Mouse (Mus musculus): Measurements from ENCODE around the gene Drg1. TPM values are rescaled to one million over a fixed set of nuclear protein-coding genes. Genes with fewer than 3 reads are reported as not detected.

Gene Drg1
- 321 and 329 TPM in 2 replicates for polyA plus RNA-seq (2014; fragmentation: Nextera tagmentation; extraction: Ambion mirVana)

- Histone ChIP-seq H3K36me3 (ENCODE audit: control insufficient read depth, insufficient read depth, low read length) (no peaks in the 10 kb centered on the region), H3K4me3 (ENCODE audit: low read depth, low read length) (peak within 1 kb of the TSS; percentile 76), H3K27ac (ENCODE audit: low read depth, low read length) (peak within 1 kb of the TSS; percentile 91), H3K9ac (ENCODE audit: low read depth, low read length) (peak within 1 kb of the TSS; percentile 96), H3K4me2 (replicated peaks; ENCODE audit: low read depth, low read length) (peak within 1 kb of the TSS; percentile 70), H3K4me1 (replicated peaks; ENCODE audit: control insufficient read depth, insufficient read depth, low read length) (0 out of 2 replicates have a peak, but pooled peaks cover 2% of the 10 kb centered on the region), H3K27me3 (ENCODE audit: control insufficient read depth, insufficient read depth, low read length) (no peaks in the 10 kb centered on the region), H3K9me3 (ENCODE audit: control insufficient read depth, low read length) (no peaks in the 10 kb centered on the region)
- peak; percentile 97 for DNase-seq (ENCODE audit: low spot score)
- ATAC-seq (ENCODE audit: low FRiP score) = peak; percentile 99
- WGBS = under 1% methylated on average over 62 of the region's 72 CpGs
These were observed at the start of gene Drg1 for GRCm38 (mm10) chr11:3266079-3266685. Gene Drg1, minus strand, starts transcription at chr11:3266415.

- no peaks in the 10 kb centered on the region for H3K9me3 ChIP-seq (ENCODE audit: control insufficient read depth, low read length)
- peaks cover 16% of the 10 kb centered on the region for H3K36me3 ChIP-seq (ENCODE audit: control insufficient read depth, insufficient read depth, low read length)
- H3K27me3 ChIP-seq (ENCODE audit: control insufficient read depth, insufficient read depth, low read length) = no peaks in the 10 kb centered on the region
- peak; percentile 65 for DNase-seq (ENCODE audit: low spot score)
- H3K9ac ChIP-seq (ENCODE audit: low read depth, low read length) = no peak overlapping the region
- WGBS = 27% methylated on average over 2 of the region's 2 CpGs
- no peak overlapping the region for H3K27ac ChIP-seq (ENCODE audit: low read depth, low read length)
- no peak overlapping the region for H3K4me3 ChIP-seq (ENCODE audit: low read depth, low read length)
- ATAC-seq (ENCODE audit: low FRiP score) = peak; percentile 71
- no peak overlapping the region for H3K4me2 ChIP-seq (replicated peaks; ENCODE audit: low read depth, low read length)
- H3K4me1 ChIP-seq (replicated peaks; ENCODE audit: control insufficient read depth, insufficient read depth, low read length) = no peaks in the 10 kb centered on the region
These were observed 47.9 kb upstream of the Drg1 start for GRCm38 (mm10) chr11:3314148-3314547.

- Histone ChIP-seq H3K4me3 (ENCODE audit: low read depth, low read length) (no peak overlapping the region), H3K9me3 (ENCODE audit: control insufficient read depth, low read length) (no peaks in the 10 kb centered on the region), H3K27me3 (ENCODE audit: control insufficient read depth, insufficient read depth, low read length) (no peaks in the 10 kb centered on the region), H3K9ac (ENCODE audit: low read depth, low read length) (no peak overlapping the region), H3K4me1 (replicated peaks; ENCODE audit: control insufficient read depth, insufficient read depth, low read length) (no peaks in the 10 kb centered on the region), H3K4me2 (replicated peaks; ENCODE audit: low read depth, low read length) (no peak overlapping the region), H3K27ac (ENCODE audit: low read depth, low read length) (no peak overlapping the region), H3K36me3 (ENCODE audit: control insufficient read depth, insufficient read depth, low read length) (peaks cover 16% of the 10 kb centered on the region)
- 96% methylated on average over 1 of the region's 1 CpGs for WGBS
- ATAC-seq (ENCODE audit: low FRiP score) (no peak; the same call in 1 of the 2 replicates), DNase-seq (ENCODE audit: low spot score) (no peak)
These were observed 47.1 kb upstream of the Drg1 start for GRCm38 (mm10) chr11:3313294-3313693.

GRCm38 (mm10) chr11:3311586-3312347 is 45.6 kb upstream of the Drg1 start:
- H3K36me3 ChIP-seq (ENCODE audit: control insufficient read depth, insufficient read depth, low read length) = peaks cover 26% of the 10 kb centered on the region
- H3K9me3 ChIP-seq (ENCODE audit: control insufficient read depth, low read length) = no peaks in the 10 kb centered on the region
- H3K4me2 ChIP-seq (replicated peaks; ENCODE audit: low read depth, low read length) = no peak overlapping the region
- DNase-seq (ENCODE audit: low spot score) (no peak), ATAC-seq (ENCODE audit: low FRiP score) (no peak)
- H3K4me3 ChIP-seq (ENCODE audit: low read depth, low read length) = no peak overlapping the region
- no peaks in the 10 kb centered on the region for H3K4me1 ChIP-seq (replicated peaks; ENCODE audit: control insufficient read depth, insufficient read depth, low read length)
- H3K9ac ChIP-seq (ENCODE audit: low read depth, low read length) = no peak overlapping the region
- no peak overlapping the region for H3K27ac ChIP-seq (ENCODE audit: low read depth, low read length)
- no peaks in the 10 kb centered on the region for H3K27me3 ChIP-seq (ENCODE audit: control insufficient read depth, insufficient read depth, low read length)
- WGBS = 85% methylated on average over 9 of the region's 10 CpGs

GRCm38 (mm10) chr11:3310789-3311585 is 44.8 kb upstream of the Drg1 start:
- Histone ChIP-seq H3K9ac (ENCODE audit: low read depth, low read length) (no peak overlapping the region), H3K4me2 (replicated peaks; ENCODE audit: low read depth, low read length) (no peak overlapping the region), H3K4me1 (replicated peaks; ENCODE audit: control insufficient read depth, insufficient read depth, low read length) (no peaks in the 10 kb centered on the region), H3K9me3 (ENCODE audit: control insufficient read depth, low read length) (no peaks in the 10 kb centered on the region), H3K4me3 (ENCODE audit: low read depth, low read length) (no peak overlapping the region), H3K27me3 (ENCODE audit: control insufficient read depth, insufficient read depth, low read length) (no peaks in the 10 kb centered on the region), H3K27ac (ENCODE audit: low read depth, low read length) (no peak overlapping the region), H3K36me3 (ENCODE audit: control insufficient read depth, insufficient read depth, low read length) (peaks cover 32% of the 10 kb centered on the region)
- ATAC-seq (ENCODE audit: low FRiP score) (no peak), DNase-seq (ENCODE audit: low spot score) (no peak)
- 89% methylated on average over 10 of the region's 10 CpGs for WGBS

GRCm38 (mm10) chr11:3309884-3310283 is 43.7 kb upstream of the Drg1 start:
- H3K36me3 ChIP-seq (ENCODE audit: control insufficient read depth, insufficient read depth, low read length) = peaks cover 39% of the 10 kb centered on the region
- ATAC-seq (ENCODE audit: low FRiP score) = no peak

GRCm38 (mm10) chr11:3307875-3308274 is 41.7 kb upstream of the Drg1 start:
- Histone ChIP-seq H3K4me2 (replicated peaks; ENCODE audit: low read depth, low read length) (no peak overlapping the region), H3K9ac (ENCODE audit: low read depth, low read length) (no peak overlapping the region), H3K4me1 (replicated peaks; ENCODE audit: control insufficient read depth, insufficient read depth, low read length) (no peaks in the 10 kb centered on the region), H3K36me3 (ENCODE audit: control insufficient read depth, insufficient read depth, low read length) (peaks cover 41% of the 10 kb centered on the region), H3K4me3 (ENCODE audit: low read depth, low read length) (no peak overlapping the region), H3K27me3 (ENCODE audit: control insufficient read depth, insufficient read depth, low read length) (no peaks in the 10 kb centered on the region), H3K27ac (ENCODE audit: low read depth, low read length) (no peak overlapping the region), H3K9me3 (ENCODE audit: control insufficient read depth, low read length) (no peaks in the 10 kb centered on the region)
- WGBS = 93% methylated on average over 3 of the region's 3 CpGs
- no peak for DNase-seq (ENCODE audit: low spot score)
- no peak for ATAC-seq (ENCODE audit: low FRiP score)

More at GRCm38 (mm10) chr11:3309884-3310283, 43.7 kb upstream of the Drg1 start:
- H3K27ac ChIP-seq (ENCODE audit: low read depth, low read length) = no peak overlapping the region
- H3K4me1 ChIP-seq (replicated peaks; ENCODE audit: control insufficient read depth, insufficient read depth, low read length) = no peaks in the 10 kb centered on the region
- DNase-seq (ENCODE audit: low spot score) = no peak
- H3K4me3 ChIP-seq (ENCODE audit: low read depth, low read length) = no peak overlapping the region
- WGBS = 93% methylated on average over 4 of the region's 4 CpGs
- H3K9me3 ChIP-seq (ENCODE audit: control insufficient read depth, low read length) = no peaks in the 10 kb centered on the region
- H3K27me3 ChIP-seq (ENCODE audit: control insufficient read depth, insufficient read depth, low read length) = no peaks in the 10 kb centered on the region
- no peak overlapping the region for H3K9ac ChIP-seq (ENCODE audit: low read depth, low read length)
- no peak overlapping the region for H3K4me2 ChIP-seq (replicated peaks; ENCODE audit: low read depth, low read length)

GRCm38 (mm10) chr11:3305821-3306220 is 39.6 kb upstream of the Drg1 start:
- H3K36me3 ChIP-seq (ENCODE audit: control insufficient read depth, insufficient read depth, low read length) = peaks cover 47% of the 10 kb centered on the region
- no peak overlapping the region for H3K4me2 ChIP-seq (replicated peaks; ENCODE audit: low read depth, low read length)
- no peaks in the 10 kb centered on the region for H3K4me1 ChIP-seq (replicated peaks; ENCODE audit: control insufficient read depth, insufficient read depth, low read length)
- WGBS = 95% methylated on average over 4 of the region's 4 CpGs
- ATAC-seq (ENCODE audit: low FRiP score) (no peak), DNase-seq (ENCODE audit: low spot score) (no peak)
- H3K27me3 ChIP-seq (ENCODE audit: control insufficient read depth, insufficient read depth, low read length) = no peaks in the 10 kb centered on the region
- no peaks in the 10 kb centered on the region for H3K9me3 ChIP-seq (ENCODE audit: control insufficient read depth, low read length)
- H3K27ac ChIP-seq (ENCODE audit: low read depth, low read length) = no peak overlapping the region
- no peak overlapping the region for H3K9ac ChIP-seq (ENCODE audit: low read depth, low read length)
- H3K4me3 ChIP-seq (ENCODE audit: low read depth, low read length) = no peak overlapping the region

Measured in hindbrain, embryonic 11.5 days (tissue).